Mouse (Mus musculus): ENCODE measurements around the gene Scaf8. TPM values are rescaled to one million over a fixed set of nuclear protein-coding genes. Genes with fewer than 3 reads are reported as not detected.

The Scaf8 gene
- polyA plus RNA-seq, 1 experiment from 2014 or later: 28.3 TPM

DNA sequence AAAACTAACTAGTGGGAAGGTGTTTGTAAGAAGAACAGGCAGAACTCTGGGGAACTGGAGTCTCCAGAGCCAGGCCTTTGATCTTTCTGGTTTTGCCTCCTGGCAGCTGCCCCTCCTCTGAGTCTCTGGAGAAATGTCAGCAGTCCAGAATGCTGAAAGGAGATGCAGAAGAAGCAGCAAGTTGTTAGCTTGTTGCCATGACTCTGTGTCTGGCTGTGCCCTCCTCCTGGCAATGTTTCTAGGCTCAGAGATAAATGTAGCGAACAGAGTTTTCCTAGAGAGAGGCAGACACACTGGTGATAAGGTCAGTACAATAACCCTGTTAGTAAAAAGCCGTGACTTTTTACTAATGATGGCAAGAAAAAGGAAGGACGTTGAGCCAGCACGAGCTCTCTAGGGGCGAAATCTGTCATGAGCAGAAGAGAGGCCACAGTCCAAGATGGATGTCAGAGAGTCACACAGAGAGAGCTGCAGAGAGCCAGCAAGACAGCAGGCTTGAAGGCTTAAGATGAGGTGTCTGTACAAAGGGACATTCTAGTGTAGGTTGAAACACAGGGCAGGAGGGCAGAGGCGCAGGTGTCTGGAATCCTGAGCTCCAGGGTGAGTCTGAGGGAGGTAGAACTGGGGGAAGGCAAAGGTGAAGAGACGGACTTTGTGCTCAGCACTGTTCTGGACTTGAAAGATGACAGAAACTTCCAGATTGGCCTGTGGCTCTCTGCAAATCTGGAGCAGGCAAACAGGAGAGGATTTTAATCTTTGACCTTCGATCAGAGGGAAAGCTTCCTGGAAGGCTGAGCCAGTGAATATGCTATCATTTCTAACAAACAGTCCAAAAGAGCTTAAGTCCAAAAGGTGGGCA, 130.3 kb downstream of the Scaf8 start:
- Histone ChIP-seq H3K4me2 (replicated peaks) (no peak overlapping the region), H3K9me3 (no peaks in the 10 kb centered on the region), H3K9ac (no peak overlapping the region), H3K36me3 (no peaks in the 10 kb centered on the region), H3K4me3 (no peak overlapping the region), H3K27me3 (no peaks in the 10 kb centered on the region), H3K27ac (no peak overlapping the region), H3K4me1 (no peaks in the 10 kb centered on the region)
- 82% methylated on average over 8 of the region's 8 CpGs for WGBS
- no peak for ATAC-seq (ENCODE audit: insufficient number of reproducible peaks, insufficient read depth, low FRiP score, low TSS enrichment)

DNA sequence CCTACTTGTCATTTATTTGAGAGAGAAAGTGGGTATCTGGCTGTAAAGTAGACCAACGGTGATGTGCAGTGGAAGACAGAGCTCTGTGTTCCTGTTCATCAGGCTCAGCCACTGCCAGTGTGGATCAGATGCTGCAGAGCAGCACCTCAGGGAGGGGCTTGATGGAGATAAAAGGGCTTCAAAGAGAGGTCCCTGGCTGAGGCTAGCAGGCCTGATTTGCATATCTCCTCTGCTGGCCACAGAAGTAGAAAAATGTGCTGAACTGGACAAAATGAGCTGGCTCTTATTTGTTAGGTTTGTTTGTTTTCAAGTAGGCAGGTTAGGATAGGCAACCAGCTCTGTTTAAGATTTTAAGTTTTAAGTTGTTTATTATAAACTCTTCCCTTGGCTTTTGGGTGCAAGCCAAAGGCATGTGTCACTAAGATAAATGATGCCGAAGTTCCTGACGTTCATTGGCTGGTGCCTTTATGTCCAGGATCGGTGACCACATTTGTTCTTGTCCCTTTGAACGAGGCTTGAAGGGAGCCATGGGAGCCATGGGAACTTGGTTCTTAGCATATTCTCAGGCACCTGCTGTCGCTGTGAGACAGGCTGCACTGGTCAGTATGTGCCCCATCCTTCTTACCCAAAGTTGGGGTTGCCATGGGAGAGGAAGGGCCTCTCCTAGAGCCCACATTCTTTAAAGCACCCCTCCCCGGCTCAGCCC, 132.0 kb downstream of the Scaf8 start:
- Histone ChIP-seq H3K36me3 (no peaks in the 10 kb centered on the region), H3K4me2 (replicated peaks) (no peak overlapping the region), H3K27me3 (no peaks in the 10 kb centered on the region), H3K4me1 (no peaks in the 10 kb centered on the region), H3K4me3 (no peak overlapping the region), H3K9me3 (no peaks in the 10 kb centered on the region), H3K27ac (no peak overlapping the region), H3K9ac (no peak overlapping the region)
- WGBS: 81% methylated on average over 7 of the region's 7 CpGs
- no peak for ATAC-seq (ENCODE audit: insufficient number of reproducible peaks, insufficient read depth, low FRiP score, low TSS enrichment)

Other genes with a start within 250 kb of the Scaf8 start
- 19.5 and 23.2 TPM in 2 replicates for gene Tiam2, start 211.6 kb downstream of the Scaf8 start, polyA plus RNA-seq (2016; fragmentation: Nextera tagmentation; extraction: Ambion mirVana)